Mouse (Mus musculus) hindbrain, embryonic 12.5 days (tissue): Measurements from ENCODE around the gene Car2. TPM values are rescaled to one million over a fixed set of nuclear protein-coding genes. Genes with fewer than 3 reads are reported as not detected.

Experiments
- ATAC-seq: fragments of 200-750 bp; cut with Nextera tagmentation; 2 replicates; pipeline ENCODE4 v1.8.0; 2017; ENCODE audit warnings: moderate TSS enrichment; ENCODE audit not compliant: low FRiP score
- H3K27ac ChIP-seq: fragments of 300-500 bp; sonication (generic); 2 replicates; pipeline ENCODE4 v1.5.1; 2016; ENCODE audit warnings: mild to moderate bottlenecking
- H3K27me3 ChIP-seq: fragments of 300-500 bp; sonication (generic); 2 replicates; pipeline ENCODE4 v1.6.1; 2016; ENCODE audit warnings: mild to moderate bottlenecking
- H3K36me3 ChIP-seq: fragments of 300-500 bp; sonication (generic); 2 replicates; pipeline ENCODE4 v1.6.1; 2016; ENCODE audit warnings: mild to moderate bottlenecking
- H3K4me1 ChIP-seq: fragments of 300-500 bp; sonication (generic); 2 replicates; pipeline ENCODE4 v1.6.1; 2016
- H3K4me2 ChIP-seq: fragments of 300-500 bp; sonication (generic); replicated peaks from 2 replicates; pipeline ENCODE4 v1.6.1; 2016; ENCODE audit warnings: mild to moderate bottlenecking
- H3K4me3 ChIP-seq: fragments of 300-500 bp; sonication (generic); 2 replicates; pipeline ENCODE4 v1.5.1; 2016; ENCODE audit warnings: mild to moderate bottlenecking
- H3K9ac ChIP-seq: fragments of 300-500 bp; sonication (generic); 2 replicates; pipeline ENCODE4 v1.6.1; 2016; ENCODE audit warnings: mild to moderate bottlenecking, moderate library complexity
- H3K9me3 ChIP-seq: fragments of 300-500 bp; sonication (generic); replicated peaks from 2 replicates; pipeline ENCODE4 v1.6.1; 2016; ENCODE audit warnings: mild to moderate bottlenecking
- WGBS: fragments of 180-500 bp; shearing (Covaris S2); methylation state at CpG from one replicate; pipeline ENCODE4 v1.1.7; 2016; 5-methylcytosine and 5-hydroxymethylcytosine counted together
- polyA plus RNA-seq: library from polyadenylated mRNA; unstranded; fragments of >200 nt; fragmentation: Nextera tagmentation; extraction: Ambion mirVana; gene quantifications from 2 replicates; pipeline ENCODE4 v1.2.1, GENCODE M21; 2016

Gene Car2
- polyA plus RNA-seq, 1 experiment from 2014 or later: 77.2 TPM

- Histone ChIP-seq H3K9ac (no peak overlapping the region), H3K4me3 (no peak overlapping the region), H3K9me3 (no peaks in the 10 kb centered on the region), H3K4me1 (no peaks in the 10 kb centered on the region), H3K27ac (no peak overlapping the region), H3K27me3 (peaks cover 6% of the 10 kb centered on the region; the same call in 1 of the 2 replicates), H3K36me3 (no peaks in the 10 kb centered on the region), H3K4me2 (no peak overlapping the region)
- ATAC-seq: no peak
These were observed 4.1 kb upstream of the Car2 start for GRCm38 (mm10) chr3:14882005-14882404.

- H3K4me1 ChIP-seq: no peaks in the 10 kb centered on the region
- no peak overlapping the region for H3K27ac ChIP-seq
- WGBS: 82% methylated on average over 3 of the region's 3 CpGs
These were observed 3.3 kb upstream of the Car2 start for GRCm38 (mm10) chr3:14882756-14883155.

GRCm38 (mm10) chr3:14884826-14885225 is 1.2 kb upstream of the Car2 start:
- Histone ChIP-seq H3K9me3 (no peaks in the 10 kb centered on the region), H3K27me3 (peaks cover 15% of the 10 kb centered on the region; the same call in 1 of the 2 replicates), H3K36me3 (no peaks in the 10 kb centered on the region), H3K27ac (no peak overlapping the region), H3K4me1 (no peaks in the 10 kb centered on the region), H3K9ac (no peak overlapping the region), H3K4me3 (no peak overlapping the region), H3K4me2 (no peak overlapping the region)
- no peak for ATAC-seq

More at GRCm38 (mm10) chr3:14882756-14883155, 3.3 kb upstream of the Car2 start:
- Histone ChIP-seq H3K9ac (no peak overlapping the region), H3K27me3 (peaks cover 11% of the 10 kb centered on the region; the same call in 1 of the 2 replicates), H3K9me3 (no peaks in the 10 kb centered on the region), H3K36me3 (no peaks in the 10 kb centered on the region), H3K4me3 (no peak overlapping the region), H3K4me2 (no peak overlapping the region)
- ATAC-seq: no peak

GRCm38 (mm10) chr3:14887134-14887666 is 1.1 kb downstream of the Car2 start:
- H3K27ac ChIP-seq: no peak overlapping the region
- H3K9ac ChIP-seq: no peak overlapping the region
- WGBS: 34% methylated on average over 11 of the region's 11 CpGs
- H3K4me3 ChIP-seq: peak overlapping the region; percentile 84
- no peak for ATAC-seq
- peak overlapping the region; percentile 88 for H3K4me2 ChIP-seq
- no peaks in the 10 kb centered on the region for H3K9me3 ChIP-seq
- H3K36me3 ChIP-seq: no peaks in the 10 kb centered on the region
- H3K27me3 ChIP-seq: peaks cover 15% of the 10 kb centered on the region; the same call in 1 of the 2 replicates
- no peaks in the 10 kb centered on the region for H3K4me1 ChIP-seq

GRCm38 (mm10) chr3:14887686-14888295 is 1.7 kb downstream of the Car2 start:
- no peak for ATAC-seq
- WGBS: 70% methylated on average over 10 of the region's 10 CpGs

GRCm38 (mm10) chr3:14888549-14888948 is 2.5 kb downstream of the Car2 start:
- Histone ChIP-seq H3K27ac (no peak overlapping the region), H3K27me3 (peaks cover 15% of the 10 kb centered on the region; the same call in 1 of the 2 replicates), H3K4me2 (no peak overlapping the region), H3K4me3 (no peak overlapping the region), H3K4me1 (no peaks in the 10 kb centered on the region), H3K36me3 (no peaks in the 10 kb centered on the region), H3K9ac (no peak overlapping the region), H3K9me3 (no peaks in the 10 kb centered on the region)
- no peak for ATAC-seq
- 46% methylated on average over 2 of the region's 2 CpGs for WGBS

More at GRCm38 (mm10) chr3:14887686-14888295, 1.7 kb downstream of the Car2 start:
- Histone ChIP-seq H3K9me3 (no peaks in the 10 kb centered on the region), H3K36me3 (no peaks in the 10 kb centered on the region), H3K9ac (no peak overlapping the region), H3K4me3 (no peak overlapping the region), H3K27me3 (peaks cover 15% of the 10 kb centered on the region; the same call in 1 of the 2 replicates), H3K4me2 (no peak overlapping the region), H3K4me1 (no peaks in the 10 kb centered on the region), H3K27ac (no peak overlapping the region)

GRCm38 (mm10) chr3:14889085-14889484 is 3.0 kb downstream of the Car2 start:
- Histone ChIP-seq H3K9me3 (no peaks in the 10 kb centered on the region), H3K9ac (no peak overlapping the region), H3K4me1 (no peaks in the 10 kb centered on the region), H3K27me3 (peaks cover 15% of the 10 kb centered on the region; the same call in 1 of the 2 replicates), H3K27ac (no peak overlapping the region), H3K4me2 (no peak overlapping the region), H3K4me3 (no peak overlapping the region), H3K36me3 (no peaks in the 10 kb centered on the region)
- no peak for ATAC-seq
- 75% methylated on average over 2 of the region's 2 CpGs for WGBS

- H3K4me2 ChIP-seq: no peak overlapping the region; the same call in 1 of the 2 replicates
- ATAC-seq: no peak
- no peaks in the 10 kb centered on the region for H3K36me3 ChIP-seq
- H3K9ac ChIP-seq: no peak overlapping the region
- H3K27ac ChIP-seq: no peak overlapping the region
- H3K27me3 ChIP-seq: peaks cover 14% of the 10 kb centered on the region; the same call in 1 of the 2 replicates
- WGBS: 48% methylated on average over 4 of the region's 4 CpGs
- no peaks in the 10 kb centered on the region for H3K4me1 ChIP-seq
- H3K4me3 ChIP-seq: no peak overlapping the region
- H3K9me3 ChIP-seq: no peaks in the 10 kb centered on the region
These were observed 3.8 kb downstream of the Car2 start for GRCm38 (mm10) chr3:14889716-14890409.

- Histone ChIP-seq H3K27ac (no peak overlapping the region), H3K27me3 (peaks cover 2% of the 10 kb centered on the region; the same call in 1 of the 2 replicates), H3K36me3 (no peaks in the 10 kb centered on the region), H3K4me2 (no peak overlapping the region), H3K9me3 (no peaks in the 10 kb centered on the region), H3K9ac (no peak overlapping the region), H3K4me1 (no peaks in the 10 kb centered on the region), H3K4me3 (no peak overlapping the region)
- WGBS: 82% methylated on average over 3 of the region's 3 CpGs
- no peak for ATAC-seq
These were observed 6.9 kb downstream of the Car2 start for GRCm38 (mm10) chr3:14892991-14893390.

- Histone ChIP-seq H3K27me3 (no peaks in the 10 kb centered on the region), H3K4me1 (no peaks in the 10 kb centered on the region), H3K9ac (no peak overlapping the region), H3K36me3 (no peaks in the 10 kb centered on the region), H3K27ac (no peak overlapping the region), H3K9me3 (no peaks in the 10 kb centered on the region), H3K4me2 (no peak overlapping the region), H3K4me3 (no peak overlapping the region)
- no peak for ATAC-seq
- 76% methylated on average over 5 of the region's 5 CpGs for WGBS
These were observed 7.6 kb downstream of the Car2 start for GRCm38 (mm10) chr3:14893700-14894099.

- WGBS: 93% methylated on average over 3 of the region's 3 CpGs
- ATAC-seq: no peak
These were observed 9.3 kb downstream of the Car2 start for GRCm38 (mm10) chr3:14895333-14895732.

GRCm38 (mm10) chr3:14897770-14898169 is 11.7 kb downstream of the Car2 start:
- no peak overlapping the region for H3K9ac ChIP-seq
- H3K9me3 ChIP-seq: no peaks in the 10 kb centered on the region
- H3K36me3 ChIP-seq: no peaks in the 10 kb centered on the region
- no peak overlapping the region for H3K4me2 ChIP-seq
- H3K4me1 ChIP-seq: no peaks in the 10 kb centered on the region
- no peak overlapping the region for H3K27ac ChIP-seq
- no peak for ATAC-seq
- no peaks in the 10 kb centered on the region for H3K27me3 ChIP-seq
- WGBS: 83% methylated on average over 6 of the region's 6 CpGs
- no peak overlapping the region for H3K4me3 ChIP-seq

More at GRCm38 (mm10) chr3:14895333-14895732, 9.3 kb downstream of the Car2 start:
- Histone ChIP-seq H3K27ac (no peak overlapping the region), H3K4me1 (no peaks in the 10 kb centered on the region), H3K9ac (no peak overlapping the region), H3K27me3 (no peaks in the 10 kb centered on the region), H3K4me3 (no peak overlapping the region), H3K36me3 (no peaks in the 10 kb centered on the region), H3K4me2 (no peak overlapping the region), H3K9me3 (no peaks in the 10 kb centered on the region)
